Mouse (Mus musculus) limb, embryonic 12.5 days (tissue): ENCODE data around the gene Pip4k2a. TPM values are rescaled to one million over a fixed set of nuclear protein-coding genes. Genes with fewer than 3 reads are reported as not detected.

Experiments
- ATAC-seq: fragments of 200-750 bp; cut with Nextera tagmentation; 2 replicates; pipeline ENCODE4 v1.8.0; 2017; ENCODE audit warnings: low read depth, moderate TSS enrichment; ENCODE audit not compliant: insufficient number of reproducible peaks, insufficient read depth, low FRiP score, low TSS enrichment
- H3K27ac ChIP-seq: fragments of 300-500 bp; sonication (generic); 2 replicates; pipeline ENCODE4 v1.5.1; 2016; ENCODE audit warnings: mild to moderate bottlenecking, moderate library complexity
- H3K27me3 ChIP-seq: fragments of 300-500 bp; sonication (generic); 2 replicates; pipeline ENCODE4 v1.6.1; 2016; ENCODE audit warnings: mild to moderate bottlenecking, moderate library complexity
- H3K36me3 ChIP-seq: fragments of 300-500 bp; sonication (generic); 2 replicates; pipeline ENCODE4 v1.6.1; 2016; ENCODE audit warnings: mild to moderate bottlenecking, moderate library complexity
- H3K4me1 ChIP-seq: fragments of 300-500 bp; sonication (generic); replicated peaks from 2 replicates; pipeline ENCODE4 v1.6.1; 2016
- H3K4me2 ChIP-seq: fragments of 300-500 bp; sonication (generic); 2 replicates; pipeline ENCODE4 v1.6.1; 2016; ENCODE audit warnings: mild to moderate bottlenecking, moderate library complexity
- H3K4me3 ChIP-seq: fragments of 300-500 bp; sonication (generic); replicated peaks from 2 replicates; pipeline ENCODE4 v1.5.1; 2016; ENCODE audit warnings: mild to moderate bottlenecking
- H3K9ac ChIP-seq: fragments of 300-500 bp; sonication (generic); replicated peaks from 2 replicates; pipeline ENCODE4 v1.6.1; 2016; ENCODE audit warnings: mild to moderate bottlenecking, moderate library complexity
- H3K9me3 ChIP-seq: fragments of 300-500 bp; sonication (generic); 2 replicates; pipeline ENCODE4 v1.6.1; 2016; ENCODE audit warnings: mild to moderate bottlenecking, moderate library complexity
- WGBS: fragments of 180-500 bp; shearing (Covaris S2); methylation state at CpG from one replicate; pipeline ENCODE4 v1.1.7; 2016; 5-methylcytosine and 5-hydroxymethylcytosine counted together
- polyA plus RNA-seq: library from polyadenylated mRNA; unstranded; fragments of >200 nt; fragmentation: Nextera tagmentation; extraction: Ambion mirVana; gene quantifications from 2 replicates; pipeline ENCODE4 v1.2.1, GENCODE M21; 2016

Pip4k2a gene
- polyA plus RNA-seq, 1 experiment from 2014 or later, result 9.9 TPM

DNA sequence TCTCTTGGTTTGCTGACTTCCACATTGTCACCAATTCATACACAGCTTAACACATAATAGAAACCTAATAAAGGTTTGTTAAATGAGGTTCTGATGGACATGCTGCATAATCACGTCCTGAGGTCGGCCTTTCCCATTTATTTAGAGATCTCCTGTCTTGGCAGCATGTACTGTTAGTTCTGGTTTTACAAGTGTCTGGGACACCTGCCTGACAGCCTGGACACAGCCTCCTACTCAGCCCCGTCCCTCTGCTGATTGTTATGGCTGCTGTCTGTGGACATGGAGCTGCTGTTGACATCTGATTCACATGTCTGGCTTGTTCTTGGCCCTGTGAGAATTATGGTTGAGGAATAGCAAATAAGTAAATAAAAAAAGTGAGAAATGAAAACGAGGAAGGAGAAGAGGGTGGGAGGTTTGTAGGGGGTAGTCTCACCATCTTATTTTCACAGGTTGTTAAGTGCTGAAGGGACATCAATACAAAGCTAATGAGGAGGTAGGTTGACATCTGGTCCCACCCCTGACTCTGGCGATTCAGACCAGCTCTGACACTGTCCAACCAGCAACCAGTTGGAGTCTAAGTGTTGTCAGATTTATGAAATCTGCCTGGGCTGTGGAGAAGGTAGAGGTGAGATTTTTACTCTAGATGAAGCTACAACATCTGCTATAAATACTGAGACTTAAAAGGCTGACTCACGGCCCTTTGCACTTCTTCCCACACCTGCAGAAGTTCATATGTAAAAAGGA, 166.7 kb downstream of the Pip4k2a start:
- 18% methylated on average over 6 of the region's 6 CpGs for WGBS
- Histone ChIP-seq H3K4me2 (no peak overlapping the region), H3K9me3 (no peaks in the 10 kb centered on the region), H3K4me3 (no peak overlapping the region), H3K27me3 (peaks cover 4% of the 10 kb centered on the region; the same call in 1 of the 2 replicates), H3K9ac (no peak overlapping the region), H3K27ac (no peak overlapping the region), H3K36me3 (no peaks in the 10 kb centered on the region), H3K4me1 (no peaks in the 10 kb centered on the region; the same call in 1 of the 2 replicates)
- ATAC-seq, result peak; percentile 59; the same call in 1 of the 2 replicates

DNA sequence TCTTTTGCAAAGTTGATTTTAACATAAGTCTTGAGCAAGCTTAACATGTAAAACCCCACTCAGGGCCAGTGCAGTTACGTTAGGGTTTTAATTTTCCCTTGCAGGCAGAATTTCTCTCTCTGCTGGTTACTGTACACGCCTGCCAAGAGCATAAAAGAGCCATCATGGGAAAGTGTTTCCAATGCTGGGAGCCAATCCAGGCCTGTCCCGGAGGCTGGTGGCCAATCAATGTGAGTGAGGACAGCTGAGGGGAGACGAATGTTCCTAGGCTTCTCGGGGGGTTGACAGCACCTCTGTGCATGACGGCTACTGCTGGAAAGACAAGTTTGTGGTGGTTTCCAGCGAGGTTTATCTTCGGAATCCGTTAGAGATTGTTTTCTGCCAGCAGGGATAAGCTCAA, 175.2 kb downstream of the Pip4k2a start:
- 59% methylated on average over 9 of the region's 9 CpGs for WGBS
- H3K36me3 ChIP-seq, result no peaks in the 10 kb centered on the region
- peaks cover 22% of the 10 kb centered on the region for H3K4me1 ChIP-seq
- H3K4me2 ChIP-seq, result no peak overlapping the region
- H3K27me3 ChIP-seq, result peaks cover 3% of the 10 kb centered on the region; the same call in 1 of the 2 replicates
- H3K4me3 ChIP-seq, result no peak overlapping the region
- no peaks in the 10 kb centered on the region for H3K9me3 ChIP-seq
- H3K27ac ChIP-seq, result no peak overlapping the region
- H3K9ac ChIP-seq, result no peak overlapping the region
- peak; percentile 12; the same call in 1 of the 2 replicates for ATAC-seq

DNA sequence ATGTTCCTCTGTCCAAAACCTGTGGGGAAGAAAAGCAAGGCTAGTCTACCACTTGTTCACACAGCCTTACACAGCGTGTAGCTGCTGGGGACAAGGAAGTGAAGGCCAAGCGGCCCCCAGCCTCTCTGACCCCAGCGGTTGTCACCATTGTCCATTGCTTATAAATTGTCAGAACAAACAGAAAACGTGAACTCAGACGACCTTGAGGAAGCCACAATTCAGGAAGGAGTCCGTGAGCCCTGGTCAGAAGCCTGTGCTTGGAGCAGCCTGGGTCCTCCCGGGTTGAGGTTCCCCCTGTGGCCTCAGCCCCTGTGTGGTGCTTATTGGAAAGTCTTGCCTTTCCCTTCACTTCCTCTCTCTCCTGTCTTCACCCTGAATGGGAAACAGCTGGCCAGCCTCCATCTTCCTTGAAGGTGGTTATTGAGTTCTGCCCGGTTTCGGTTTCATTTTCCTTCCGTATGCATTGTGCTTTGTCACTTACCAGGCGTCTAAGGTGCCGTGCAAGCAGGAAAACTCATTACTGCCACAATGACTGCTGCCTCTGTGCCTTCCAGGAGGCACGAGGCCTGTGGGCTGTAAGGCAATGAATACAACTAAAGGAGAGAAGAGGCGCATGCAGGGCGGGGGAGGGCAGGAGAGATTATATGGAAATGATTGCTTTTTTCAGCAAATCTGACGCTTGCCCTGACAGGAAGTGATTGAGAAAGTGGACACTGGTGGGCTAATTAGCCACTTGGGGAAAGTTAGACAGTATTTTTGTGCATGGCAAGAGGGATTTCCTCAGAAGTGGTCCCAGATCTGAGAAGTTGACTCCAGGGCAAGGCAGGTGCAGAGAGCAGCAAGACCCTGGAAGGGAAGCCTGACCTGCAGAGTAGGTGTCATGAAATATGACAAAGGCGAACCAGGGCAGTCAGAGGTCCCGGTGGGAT, 176.2 kb downstream of the Pip4k2a start:
- 31% methylated on average over 18 of the region's 18 CpGs for WGBS
- no peaks in the 10 kb centered on the region for H3K9me3 ChIP-seq
- no peaks in the 10 kb centered on the region for H3K36me3 ChIP-seq
- peaks cover 11% of the 10 kb centered on the region for H3K27me3 ChIP-seq
- peak; percentile 75 for ATAC-seq
- H3K9ac ChIP-seq, result no peak overlapping the region
- 0 out of 2 replicates have a peak overlapping the region, but pooled peaks have one; percentile 5 for H3K4me3 ChIP-seq
- H3K27ac ChIP-seq, result peak overlapping the region; percentile 70
- H3K4me1 ChIP-seq, result peaks cover 22% of the 10 kb centered on the region
- peak overlapping the region; percentile 48 for H3K4me2 ChIP-seq

DNA sequence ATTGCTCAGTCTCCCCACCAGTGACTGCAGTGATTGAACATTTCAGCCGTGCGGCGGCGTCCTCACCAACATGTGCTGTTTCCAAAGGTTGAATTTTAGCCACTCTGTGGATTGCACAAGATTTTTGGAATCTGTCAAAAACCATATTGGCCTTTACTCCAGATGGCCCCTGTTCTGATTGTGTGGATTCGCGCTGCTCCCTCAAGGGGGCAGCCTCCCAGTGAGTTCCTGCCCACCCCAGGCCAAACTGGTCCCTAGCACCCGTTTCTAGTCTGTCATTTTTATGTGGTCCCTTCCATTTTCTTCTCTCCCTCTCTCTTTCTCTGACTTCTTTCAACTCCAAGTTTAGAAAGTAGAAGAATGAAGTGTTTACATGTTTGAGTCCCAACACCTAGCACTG, 178.4 kb downstream of the Pip4k2a start:
- Histone ChIP-seq H3K27me3 (peaks cover 11% of the 10 kb centered on the region), H3K9ac (no peak overlapping the region), H3K36me3 (no peaks in the 10 kb centered on the region), H3K4me1 (peaks cover 22% of the 10 kb centered on the region), H3K27ac (no peak overlapping the region), H3K4me2 (no peak overlapping the region), H3K4me3 (no peak overlapping the region), H3K9me3 (no peaks in the 10 kb centered on the region)
- ATAC-seq, result no peak
- WGBS, result 66% methylated on average over 7 of the region's 7 CpGs

DNA sequence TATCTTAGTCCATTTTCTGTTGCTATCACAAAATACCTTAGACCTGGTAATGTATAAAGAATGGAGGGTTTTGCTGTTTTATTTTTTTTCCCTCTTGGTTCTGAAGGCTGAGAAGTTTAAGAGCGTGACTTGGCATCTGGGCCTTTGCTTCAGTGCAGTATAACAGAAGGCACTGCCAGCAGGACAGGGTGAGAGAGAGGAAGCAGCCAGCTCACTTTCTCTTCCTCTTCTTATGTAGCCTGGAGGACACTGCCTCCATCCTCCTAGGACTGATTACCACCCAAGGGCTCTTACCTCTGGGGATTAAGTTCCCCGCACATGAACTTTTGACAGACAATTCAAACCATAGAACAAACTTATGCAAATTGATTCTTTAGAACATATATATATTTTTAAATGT, 181.9 kb downstream of the Pip4k2a start:
- Histone ChIP-seq H3K36me3 (no peaks in the 10 kb centered on the region), H3K9ac (no peak overlapping the region), H3K27me3 (peaks cover 27% of the 10 kb centered on the region), H3K4me1 (peaks cover 5% of the 10 kb centered on the region), H3K27ac (no peak overlapping the region), H3K4me3 (no peak overlapping the region), H3K4me2 (no peak overlapping the region), H3K9me3 (no peaks in the 10 kb centered on the region)
- no peak for ATAC-seq
- 86% methylated on average over 2 of the region's 2 CpGs for WGBS

DNA sequence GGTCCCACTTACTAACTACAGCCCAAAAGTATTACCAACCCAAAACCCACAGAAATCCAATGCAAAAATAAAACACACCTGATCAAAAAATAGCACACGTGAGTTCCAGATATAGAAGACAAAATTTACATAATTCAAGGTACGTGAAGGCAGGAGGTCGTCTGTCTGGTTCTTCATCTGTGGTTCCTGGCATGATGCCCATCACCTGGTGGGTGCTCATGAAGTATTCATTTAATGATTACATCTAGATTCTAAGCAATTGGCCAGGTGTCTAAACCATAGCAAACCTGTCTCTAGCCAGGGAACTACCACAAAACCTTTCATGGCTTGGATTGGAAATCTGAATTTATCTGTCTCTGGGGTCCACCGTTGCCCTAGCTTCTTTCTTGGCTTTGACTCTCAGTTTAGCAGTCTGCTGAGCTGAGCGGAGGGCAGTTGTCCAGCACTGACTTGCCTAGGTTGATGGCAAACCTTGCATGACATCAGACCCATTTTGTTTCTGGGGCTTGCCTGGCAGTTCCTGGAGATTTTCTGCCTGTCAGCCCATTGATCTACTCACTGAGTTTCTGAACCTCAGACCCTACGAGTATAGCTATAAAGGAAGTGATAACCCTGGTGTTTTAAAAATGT, 182.5 kb downstream of the Pip4k2a start:
- whole genome bisulfite sequencing, result 81% methylated on average over 6 of the region's 6 CpGs
- ATAC-seq, result no peak

GRCm38 (mm10) chr2:18814447-18814804, 183.5 kb downstream of the Pip4k2a start:
- Histone ChIP-seq H3K4me3 (no peak overlapping the region), H3K27me3 (peaks cover 27% of the 10 kb centered on the region), H3K4me1 (peaks cover 3% of the 10 kb centered on the region; the same call in 1 of the 2 replicates), H3K27ac (no peak overlapping the region), H3K9ac (no peak overlapping the region), H3K36me3 (no peaks in the 10 kb centered on the region), H3K4me2 (no peak overlapping the region), H3K9me3 (no peaks in the 10 kb centered on the region)
- no peak for ATAC-seq
- WGBS, result 42% methylated on average over 5 of the region's 5 CpGs

More for the DNA sequence above, 182.5 kb downstream of the Pip4k2a start:
- H3K4me3 ChIP-seq, result no peak overlapping the region
- no peak overlapping the region for H3K4me2 ChIP-seq
- H3K27me3 ChIP-seq, result peaks cover 27% of the 10 kb centered on the region
- no peak overlapping the region for H3K27ac ChIP-seq
- no peaks in the 10 kb centered on the region for H3K36me3 ChIP-seq
- H3K9ac ChIP-seq, result no peak overlapping the region
- peaks cover 3% of the 10 kb centered on the region; the same call in 1 of the 2 replicates for H3K4me1 ChIP-seq
- no peaks in the 10 kb centered on the region for H3K9me3 ChIP-seq

GRCm38 (mm10) chr2:18813683-18814446, 184.1 kb downstream of the Pip4k2a start:
- ATAC-seq, result no peak
- WGBS, result 48% methylated on average over 11 of the region's 11 CpGs

GRCm38 (mm10) chr2:18807961-18808360, 190.0 kb downstream of the Pip4k2a start:
- H3K27me3 ChIP-seq, result peaks cover 27% of the 10 kb centered on the region
- no peak overlapping the region for H3K4me2 ChIP-seq
- no peak overlapping the region for H3K27ac ChIP-seq
- H3K9ac ChIP-seq, result no peak overlapping the region
- no peak overlapping the region for H3K4me3 ChIP-seq
- no peaks in the 10 kb centered on the region for H3K9me3 ChIP-seq
- 63% methylated on average over 2 of the region's 2 CpGs for WGBS
- no peaks in the 10 kb centered on the region for H3K4me1 ChIP-seq
- ATAC-seq, result no peak
- no peaks in the 10 kb centered on the region for H3K36me3 ChIP-seq

More at GRCm38 (mm10) chr2:18813683-18814446, 184.1 kb downstream of the Pip4k2a start:
- Histone ChIP-seq H3K4me3 (no peak overlapping the region), H3K36me3 (no peaks in the 10 kb centered on the region), H3K27ac (no peak overlapping the region), H3K9ac (no peak overlapping the region), H3K4me2 (no peak overlapping the region), H3K27me3 (peaks cover 27% of the 10 kb centered on the region), H3K9me3 (no peaks in the 10 kb centered on the region), H3K4me1 (peaks cover 3% of the 10 kb centered on the region; the same call in 1 of the 2 replicates)

DNA sequence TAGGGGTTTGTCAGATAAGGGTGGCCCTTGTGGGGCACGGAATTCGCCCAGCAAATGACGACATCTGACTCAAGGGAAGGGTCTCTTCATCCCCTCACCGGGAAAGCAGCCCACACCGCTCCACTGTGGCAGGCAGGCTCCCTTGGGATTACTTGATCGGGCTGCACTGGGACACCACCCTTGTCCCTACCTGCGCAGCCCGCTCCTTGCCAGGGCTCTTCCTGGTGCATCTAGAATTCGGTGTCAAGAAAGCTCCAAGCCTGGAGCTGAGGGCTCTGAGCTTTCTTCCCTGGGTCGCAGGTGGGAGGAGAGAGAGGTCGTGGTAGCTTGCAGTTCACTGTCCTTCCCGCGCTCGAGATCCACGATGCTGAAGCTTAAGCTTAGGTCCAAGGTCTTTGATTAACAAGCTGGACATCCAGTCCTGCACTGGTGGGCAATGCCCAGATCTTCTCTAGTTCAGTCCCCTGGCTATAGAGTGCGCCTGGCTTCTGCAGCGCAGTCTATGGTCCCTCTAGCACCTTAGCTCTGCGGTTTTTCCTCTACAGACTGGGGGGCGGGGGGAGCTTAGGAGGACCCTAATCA, 196.6 kb downstream of the Pip4k2a start:
- peaks cover 23% of the 10 kb centered on the region for H3K4me1 ChIP-seq
- peaks cover 78% of the 10 kb centered on the region for H3K27me3 ChIP-seq
- peak overlapping the region; percentile 74 for H3K4me2 ChIP-seq
- H3K9me3 ChIP-seq, result no peaks in the 10 kb centered on the region
- ATAC-seq, result 0 out of 2 replicates have a peak, but pooled peaks have one; percentile 56
- no peaks in the 10 kb centered on the region for H3K36me3 ChIP-seq
- WGBS, result 4% methylated on average over 19 of the region's 19 CpGs
- H3K9ac ChIP-seq, result no peak overlapping the region; the same call in 1 of the 2 replicates
- H3K27ac ChIP-seq, result no peak overlapping the region
- peak overlapping the region; percentile 44 for H3K4me3 ChIP-seq
